Mouse (Mus musculus): ENCODE data around the gene 1520401A03Rik.

GRCm38 (mm10) chr17:23748631-23749391 lies 26.2 kb upstream of the 1520401A03Rik start:
- TF ChIP-seq CTCF (IDR thresholded peaks at IDR 0.05; ENCODE audit: insufficient read depth, low read length) (peak; percentile 45), POLR2A (IDR thresholded peaks at IDR 0.05; ENCODE audit: borderline replicate concordance, extremely low read depth, low read depth, low read length) (no peak)

Data from lung, adult 2 months (tissue).